Mouse (Mus musculus) small intestine, adult 2 months (tissue): ENCODE data around the gene Fstl1.

Experiments
- CTCF ChIP-seq: fragments of 200-500 bp; IDR thresholded peaks from 2 replicates; pipeline ENCODE4 v1.5.1; 2012; ENCODE audit warnings: low read depth, mild to moderate bottlenecking, control low read depth, inconsistent platforms, low read length, moderate library complexity, mixed read lengths; ENCODE audit not compliant: insufficient replicate concordance, insufficient read length; ENCODE audit errors: extremely low read depth
- POLR2A ChIP-seq: fragments of 200-500 bp; IDR thresholded peaks from 2 replicates; pipeline ENCODE4 v1.6.1; 2012; ENCODE audit warnings: low read depth, mild to moderate bottlenecking, control low read depth, inconsistent platforms, low read length, moderate library complexity

GRCm38 (mm10) chr16:37853279-37853678, 76.6 kb downstream of the Fstl1 start:
- TF ChIP-seq POLR2A = no peak
- no peak for TF ChIP-seq CTCF
